28 mouse cellular contexts compared by ENCODE assay signal in the genomic region with DNA sequence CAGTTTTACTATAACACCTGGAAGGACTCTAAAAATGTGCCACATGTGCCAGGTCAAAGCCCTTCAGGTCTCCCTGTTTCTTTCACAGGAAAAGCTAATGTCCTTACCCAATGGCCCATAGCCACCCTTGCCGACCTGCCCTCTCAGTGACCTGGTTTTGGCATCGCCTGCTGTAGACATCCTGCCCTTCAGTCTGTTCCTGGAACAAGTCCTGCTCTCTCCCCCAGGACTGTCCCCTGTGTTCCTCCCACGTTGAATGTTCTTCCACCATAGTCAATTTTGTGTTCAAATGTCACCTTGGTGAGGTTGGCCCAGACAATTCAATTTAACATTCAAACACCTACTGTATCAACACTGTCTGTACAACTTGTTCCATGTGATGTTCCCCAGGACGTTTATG. TPM values are rescaled to one million over a fixed set of nuclear protein-coding genes. Genes with fewer than 3 reads are reported as not detected.
A peak's percentile ranks its signal among the peaks of the same experiment; 100 is the strongest.
DNase-seq lines count a peak whose midpoint lies in the region; ATAC-seq and TF ChIP-seq lines count a peak whose summit lies in the region.
"Had no signal": no experiment of that assay in that cellular context is flagged by ENCODE, and none has a peak within 500 bp of the region (broad histone marks: within the 10 kb centered on the region; RNA-seq: fewer than 3 reads in every experiment).

No protein-coding gene starts in this region.

- no peaks in the 10 kb centered on the region for H3K4me1 ChIP-seq in heart, embryonic 11.5 days (ENCODE audit: control insufficient read depth, insufficient read depth, low read length)
- H3K4me1 ChIP-seq in liver, adult 2 months (ENCODE audit: control insufficient read depth, insufficient read depth, low read length) = no peaks in the 10 kb centered on the region
- no peaks in the 10 kb centered on the region for H3K4me1 ChIP-seq in liver, embryonic 11.5 days (replicated peaks; ENCODE audit: control insufficient read depth, insufficient read depth, low read length)
- H3K4me1 ChIP-seq in lung, postnatal 0 days (ENCODE audit: insufficient read depth, low read depth, low read length) = no peaks in the 10 kb centered on the region
- H3K4me1 ChIP-seq: forebrain, embryonic 10.5 days; heart, embryonic 10.5 days; hindbrain, embryonic 12.5 days; hindbrain, embryonic 15.5 days had no signal

- peaks cover 2% of the 10 kb centered on the region; the same call in 1 of the 2 replicates for H3K27me3 ChIP-seq in heart, embryonic 11.5 days (ENCODE audit: control insufficient read depth, insufficient read depth, low read length)
- H3K27me3 ChIP-seq in liver, adult 2 months (ENCODE audit: control insufficient read depth, insufficient read depth, low read length) = no peaks in the 10 kb centered on the region
- no peaks in the 10 kb centered on the region for H3K27me3 ChIP-seq in liver, embryonic 11.5 days (replicated peaks; ENCODE audit: control insufficient read depth, insufficient read depth, low read length)
- no peaks in the 10 kb centered on the region for H3K27me3 ChIP-seq in lung, postnatal 0 days (replicated peaks; ENCODE audit: insufficient read depth, low read length)
- H3K27me3 ChIP-seq: hindbrain, embryonic 12.5 days; hindbrain, embryonic 15.5 days had no signal

- DNase-seq in adrenal gland, adult 2 months = peak; percentile 51
- no peak for DNase-seq in adrenal gland, postnatal 4 days (ENCODE audit: low spot score in 2 of 2)
- DNase-seq in heart, adult 11 months = peak; percentile 80
- DNase-seq in liver, adult 2 months (ENCODE audit: extremely low read depth, low read depth, low spot score) = peak; percentile 56
- DNase-seq in liver, embryonic 11.5 days (ENCODE audit: low spot score) = no peak
- no peak for DNase-seq in lung, postnatal 0 days (ENCODE audit: low spot score)
- DNase-seq: B cell, adult 2 months; cerebellum, adult 18-20 months; cerebellum, adult 9-10 months; cerebellum, postnatal 14 days; gastrocnemius, postnatal 25 days had no signal

- H3K9ac ChIP-seq in heart, embryonic 11.5 days (ENCODE audit: low read depth, low read length) = no peak overlapping the region
- no peak overlapping the region for H3K9ac ChIP-seq in liver, adult 2 months (ENCODE audit: low read depth, low read length)
- no peak overlapping the region for H3K9ac ChIP-seq in liver, embryonic 11.5 days (ENCODE audit: low read depth, low read length)
- no peak overlapping the region for H3K9ac ChIP-seq in lung, postnatal 0 days (replicated peaks; ENCODE audit: low read depth)
- H3K9ac ChIP-seq: hindbrain, embryonic 12.5 days; hindbrain, embryonic 15.5 days had no signal

- no peaks in the 10 kb centered on the region for H3K9me3 ChIP-seq in heart, embryonic 11.5 days (replicated peaks; ENCODE audit: control insufficient read depth, low read length)
- H3K9me3 ChIP-seq in liver, embryonic 11.5 days (ENCODE audit: control insufficient read depth, low read length) = no peaks in the 10 kb centered on the region
- H3K9me3 ChIP-seq in lung, postnatal 0 days (ENCODE audit: low read length) = no peaks in the 10 kb centered on the region
- H3K9me3 ChIP-seq: forebrain, embryonic 10.5 days; heart, embryonic 10.5 days; hindbrain, embryonic 12.5 days; hindbrain, embryonic 15.5 days had no signal

- TF ChIP-seq CTCF in liver, adult 2 months (IDR thresholded peaks at IDR 0.05; ENCODE audit: low read depth, low read length) = no peak
- no peak for TF ChIP-seq CTCF in lung, postnatal 0 days (IDR thresholded peaks at IDR 0.05)

- H3K4me2 ChIP-seq in heart, embryonic 11.5 days = no peak overlapping the region
- no peak overlapping the region for H3K4me2 ChIP-seq in liver, embryonic 11.5 days
- H3K4me2 ChIP-seq in lung, postnatal 0 days (replicated peaks; ENCODE audit: low read depth, low read length) = no peak overlapping the region
- H3K4me2 ChIP-seq: hindbrain, embryonic 12.5 days; hindbrain, embryonic 15.5 days had no signal

- TF ChIP-seq POLR2A in liver, adult 2 months (IDR thresholded peaks at IDR 0.05; ENCODE audit: extremely low read depth, insufficient read depth, low read length) = no peak

- H3K79me2 ChIP-seq in liver, adult 2 months (ENCODE audit: control insufficient read depth, insufficient read depth, low read length) = no peaks in the 10 kb centered on the region

- TF ChIP-seq EP300 in lung, postnatal 0 days (IDR thresholded peaks at IDR 0.05) = no peak

- no peak overlapping the region for H3K4me3 ChIP-seq in heart, embryonic 11.5 days (ENCODE audit: low read depth, low read length)
- H3K4me3 ChIP-seq in liver, adult 2 months (ENCODE audit: insufficient read depth, low read depth, low read length) = no peak overlapping the region
- no peak overlapping the region for H3K4me3 ChIP-seq in liver, embryonic 11.5 days (ENCODE audit: low read depth, low read length)
- H3K4me3 ChIP-seq in lung, postnatal 0 days (ENCODE audit: low read depth, low read length) = no peak overlapping the region
- H3K4me3 ChIP-seq: forebrain, embryonic 10.5 days; heart, adult 2 months; heart, embryonic 10.5 days; hindbrain, embryonic 12.5 days; hindbrain, embryonic 15.5 days had no signal

- 60% methylated on average over 4 of the region's 4 CpGs for whole genome bisulfite sequencing in heart, embryonic 11.5 days (ENCODE audit: insufficient replicate concordance)
- 36% methylated on average over 4 of the region's 4 CpGs for WGBS in liver, adult 2 months
- 60% methylated on average over 4 of the region's 4 CpGs for WGBS in liver, embryonic 11.5 days
- WGBS in lung, postnatal 0 days = 47% methylated on average over 4 of the region's 4 CpGs

- ATAC-seq in heart, embryonic 11.5 days (replicated peaks; ENCODE audit: insufficient number of reproducible peaks, low FRiP score, low TSS enrichment) = no peak
- ATAC-seq in liver, embryonic 11.5 days (replicated peaks; ENCODE audit: low FRiP score) = no peak
- ATAC-seq in lung, postnatal 0 days = no peak
- ATAC-seq: forebrain, embryonic 14.5 days had no signal

- no peak overlapping the region for H3K27ac ChIP-seq in heart, embryonic 11.5 days (ENCODE audit: low read depth, low read length)
- H3K27ac ChIP-seq in liver, adult 2 months (replicated peaks; ENCODE audit: insufficient read depth, low read depth, low read length) = no peak overlapping the region
- H3K27ac ChIP-seq in liver, embryonic 11.5 days (ENCODE audit: low read depth, low read length) = no peak overlapping the region
- no peak overlapping the region for H3K27ac ChIP-seq in lung, postnatal 0 days (ENCODE audit: low read length)
- H3K27ac ChIP-seq: forebrain, embryonic 10.5 days; heart, adult 2 months; heart, embryonic 10.5 days; hindbrain, embryonic 12.5 days; hindbrain, embryonic 15.5 days had no signal

- H3K36me3 ChIP-seq in heart, embryonic 11.5 days (ENCODE audit: control insufficient read depth, insufficient read depth, low read length) = no peaks in the 10 kb centered on the region
- no peaks in the 10 kb centered on the region for H3K36me3 ChIP-seq in liver, adult 2 months (ENCODE audit: control insufficient read depth, insufficient read depth, low read length)
- no peaks in the 10 kb centered on the region for H3K36me3 ChIP-seq in liver, embryonic 11.5 days (ENCODE audit: control insufficient read depth, insufficient read depth, low read length)
- no peaks in the 10 kb centered on the region for H3K36me3 ChIP-seq in lung, postnatal 0 days (ENCODE audit: insufficient read depth, low read length)
- H3K36me3 ChIP-seq: forebrain, embryonic 10.5 days; heart, embryonic 10.5 days; hindbrain, embryonic 12.5 days; hindbrain, embryonic 15.5 days had no signal

RNA-seq across cellular contexts. Expression of a gene that starts 2.9 kb away (rescaled TPM):
- 1 to 10 TPM in 1 of 2 experiments, under 1 TPM in 1; 0.41 to 1.8 TPM for total RNA-seq in adrenal gland, adult 2 months (2021)
- polyA plus RNA-seq in adrenal gland, adult 2 months (2012; rRNA removed) = 4.8 and 6.2 TPM in 2 replicates
- total RNA-seq in adrenal gland, postnatal 4 days (2021) = 1 to 10 TPM; 6.6 to 6.9 TPM
- not detected in 2 replicates for polyA plus RNA-seq in heart, embryonic 11.5 days (2014; fragmentation: Nextera tagmentation; extraction: Ambion mirVana)
- total RNA-seq in liver, adult 2 months (2014; rRNA removed) = not detected in 2 replicates
- polyA plus RNA-seq in liver, adult 2 months (2012; rRNA removed) = not detected in 2 replicates
- polyA plus RNA-seq in liver, embryonic 11.5 days (2014; fragmentation: Nextera tagmentation; extraction: Ambion mirVana) = not detected in 2 replicates
- not detected in 2 replicates for polyA plus RNA-seq in lung, postnatal 0 days (2015; fragmentation: Nextera tagmentation; extraction: Ambion mirVana)
- total RNA-seq: gastrocnemius, adult 8-10 months; gastrocnemius, postnatal 25 days; heart, adult 2 months; heart, postnatal 25 days; hematopoietic stem cell, adult 5-6 weeks; MEL had no signal
- polyA plus RNA-seq: embryonic facial prominence, embryonic 11.5 days; embryonic facial prominence, embryonic 14.5 days; forebrain, embryonic 10.5 days; forebrain, embryonic 14.5 days; heart, adult 2 months; heart, embryonic 10.5 days; heart, embryonic 14.5 days; heart, postnatal 0 days; hindbrain, embryonic 12.5 days; hindbrain, embryonic 15.5 days; intestine, embryonic 14.5 days; intestine, postnatal 0 days had no signal

RNA-seq across cellular contexts. Expression of a gene that starts 9.6 kb away (rescaled TPM):
- 10 to 100 TPM; 36.7 to 46.1 TPM for total RNA-seq in adrenal gland, adult 2 months (2021)
- polyA plus RNA-seq in adrenal gland, adult 2 months (2012; rRNA removed) = 134 and 139 TPM in 2 replicates
- 10 to 100 TPM; 74.3 to 75.0 TPM for total RNA-seq in adrenal gland, postnatal 4 days (2021)
- 42.9 and 49.9 TPM in 2 replicates for polyA plus RNA-seq in heart, embryonic 11.5 days (2014; fragmentation: Nextera tagmentation; extraction: Ambion mirVana)
- 1.0 and 1.9 TPM in 2 replicates for total RNA-seq in liver, adult 2 months (2014; rRNA removed)
- polyA plus RNA-seq in liver, adult 2 months (2012; rRNA removed) = 4.7 and 6.8 TPM in 2 replicates
- polyA plus RNA-seq in liver, embryonic 11.5 days (2014; fragmentation: Nextera tagmentation; extraction: Ambion mirVana) = 35.6 and 37.8 TPM in 2 replicates
- polyA plus RNA-seq in lung, postnatal 0 days (2015; fragmentation: Nextera tagmentation; extraction: Ambion mirVana) = 57.8 and 58.7 TPM in 2 replicates
- total RNA-seq: MEL had no signal

RNA-seq across cellular contexts. Expression of a gene that starts 14.4 kb away (rescaled TPM):
- total RNA-seq in adrenal gland, adult 2 months (2021) = not detected
- polyA plus RNA-seq in adrenal gland, adult 2 months (2012; rRNA removed) = not detected in 2 replicates
- total RNA-seq in adrenal gland, postnatal 4 days (2021) = not detected
- polyA plus RNA-seq in heart, embryonic 11.5 days (2014; fragmentation: Nextera tagmentation; extraction: Ambion mirVana) = not detected in 2 replicates
- not detected in 2 replicates for total RNA-seq in liver, adult 2 months (2014; rRNA removed)
- polyA plus RNA-seq in liver, adult 2 months (2012; rRNA removed) = not detected in 2 replicates
- polyA plus RNA-seq in liver, embryonic 11.5 days (2014; fragmentation: Nextera tagmentation; extraction: Ambion mirVana) = not detected in 2 replicates
- not detected in 2 replicates for polyA plus RNA-seq in lung, postnatal 0 days (2015; fragmentation: Nextera tagmentation; extraction: Ambion mirVana)
- total RNA-seq: gastrocnemius, adult 8-10 months; gastrocnemius, postnatal 25 days; heart, adult 2 months; heart, postnatal 25 days; hematopoietic stem cell, adult 5-6 weeks; MEL had no signal
- polyA plus RNA-seq: embryonic facial prominence, embryonic 11.5 days; embryonic facial prominence, embryonic 14.5 days; forebrain, embryonic 10.5 days; forebrain, embryonic 14.5 days; heart, adult 2 months; heart, embryonic 10.5 days; heart, embryonic 14.5 days; heart, postnatal 0 days; hindbrain, embryonic 12.5 days; hindbrain, embryonic 15.5 days; intestine, embryonic 14.5 days; intestine, postnatal 0 days had no signal

RNA-seq across cellular contexts. Expression of a gene that starts 20.4 kb away (rescaled TPM):
- not detected for total RNA-seq in adrenal gland, adult 2 months (2021)
- not detected in 2 replicates for polyA plus RNA-seq in adrenal gland, adult 2 months (2012; rRNA removed)
- total RNA-seq in adrenal gland, postnatal 4 days (2021) = not detected
- polyA plus RNA-seq in heart, embryonic 11.5 days (2014; fragmentation: Nextera tagmentation; extraction: Ambion mirVana) = not detected in 2 replicates
- total RNA-seq in liver, adult 2 months (2014; rRNA removed) = not detected in 2 replicates
- not detected in 2 replicates for polyA plus RNA-seq in liver, adult 2 months (2012; rRNA removed)
- polyA plus RNA-seq in liver, embryonic 11.5 days (2014; fragmentation: Nextera tagmentation; extraction: Ambion mirVana) = not detected in 2 replicates
- polyA plus RNA-seq in lung, postnatal 0 days (2015; fragmentation: Nextera tagmentation; extraction: Ambion mirVana) = not detected in 2 replicates
- total RNA-seq: gastrocnemius, adult 8-10 months; gastrocnemius, postnatal 25 days; heart, adult 2 months; heart, postnatal 25 days; hematopoietic stem cell, adult 5-6 weeks; MEL had no signal
- polyA plus RNA-seq: embryonic facial prominence, embryonic 11.5 days; embryonic facial prominence, embryonic 14.5 days; forebrain, embryonic 10.5 days; forebrain, embryonic 14.5 days; heart, adult 2 months; heart, embryonic 10.5 days; heart, embryonic 14.5 days; heart, postnatal 0 days; hindbrain, embryonic 12.5 days; hindbrain, embryonic 15.5 days; intestine, embryonic 14.5 days; intestine, postnatal 0 days had no signal

RNA-seq across cellular contexts. Expression of a gene that starts 39.2 kb away (rescaled TPM):
- total RNA-seq in adrenal gland, adult 2 months (2021) = not detected
- polyA plus RNA-seq in adrenal gland, adult 2 months (2012; rRNA removed) = not detected in 2 replicates
- total RNA-seq in adrenal gland, postnatal 4 days (2021) = not detected
- polyA plus RNA-seq in heart, embryonic 11.5 days (2014; fragmentation: Nextera tagmentation; extraction: Ambion mirVana) = not detected in 2 replicates
- total RNA-seq in liver, adult 2 months (2014; rRNA removed) = not detected in 2 replicates
- not detected in 2 replicates for polyA plus RNA-seq in liver, adult 2 months (2012; rRNA removed)
- polyA plus RNA-seq in liver, embryonic 11.5 days (2014; fragmentation: Nextera tagmentation; extraction: Ambion mirVana) = not detected in 2 replicates
- not detected in 2 replicates for polyA plus RNA-seq in lung, postnatal 0 days (2015; fragmentation: Nextera tagmentation; extraction: Ambion mirVana)
- total RNA-seq: gastrocnemius, adult 8-10 months; gastrocnemius, postnatal 25 days; heart, adult 2 months; heart, postnatal 25 days; hematopoietic stem cell, adult 5-6 weeks; MEL had no signal
- polyA plus RNA-seq: embryonic facial prominence, embryonic 11.5 days; embryonic facial prominence, embryonic 14.5 days; forebrain, embryonic 10.5 days; forebrain, embryonic 14.5 days; heart, adult 2 months; heart, embryonic 10.5 days; heart, embryonic 14.5 days; heart, postnatal 0 days; hindbrain, embryonic 12.5 days; hindbrain, embryonic 15.5 days; intestine, embryonic 14.5 days; intestine, postnatal 0 days had no signal

Comparison
In these comparisons a context has a peak if more than half of its experiments do, and no peak if none do; other contexts are left out.
1. DNase-seq: peak in adrenal gland, adult 2 months (single experiment), heart, adult 11 months (single experiment) and liver, adult 2 months (single experiment); none in adrenal gland, postnatal 4 days (0 of 2), liver, embryonic 11.5 days (single experiment) and lung, postnatal 0 days (single experiment).